Mouse (Mus musculus) Patski (cell line): Measurements from ENCODE around the gene Nfkb2. TPM values are rescaled to one million over a fixed set of nuclear protein-coding genes. Genes with fewer than 3 reads are reported as not detected.

ENCODE experiments used
- ATAC-seq: fragments of 100-300 bp; one replicate; pipeline ENCODE4 v1.8.0; 2021
- CTCF ChIA-PET: fragments of 350-600 bp; sonication (Branson Sonifier 250); formaldehyde crosslinking; loops from one replicate; lab custom pipeline; 2022; ENCODE audit warnings: inconsistent platforms; lab: Charles Lee
- POLR2A ChIA-PET: fragments of 350-600 bp; sonication (Branson Sonifier 250); formaldehyde crosslinking; loops from one replicate; lab custom pipeline; 2022; ENCODE audit warnings: antibody characterized with exemption, inconsistent platforms; lab: Charles Lee
- DNase-seq: peaks from one replicate; pipeline ENCODE4 v3.0.0-alpha.2; 2011; ENCODE audit warnings: low read depth, low spot score
- H3K27me3 ChIP-seq: fragments of 371-371 bp; one replicate; pipeline ENCODE4 v1.5.1; 2021
- CTCF ChIP-seq: fragments of 100-300 bp; IDR thresholded peaks from one replicate; pipeline ENCODE4 v1.5.1; 2021
- in situ Hi-C: fragments of 300-500 bp; cut with MboI; formaldehyde crosslinking; loops from 3 replicates; pipeline ENCODE4 v1.11.1; 2018; ENCODE audit warnings: low pct_unique_long_range_greater_than_20kb, mixed read lengths
- polyA plus RNA-seq: library from polyadenylated mRNA; unstranded; gene quantifications from one replicate; pipeline ENCODE4 v1.2.3, GENCODE M21; 2021

Nfkb2 gene
- polyA plus RNA-seq, 1 experiment from 2014 or later, result 48.2 TPM

DNA sequence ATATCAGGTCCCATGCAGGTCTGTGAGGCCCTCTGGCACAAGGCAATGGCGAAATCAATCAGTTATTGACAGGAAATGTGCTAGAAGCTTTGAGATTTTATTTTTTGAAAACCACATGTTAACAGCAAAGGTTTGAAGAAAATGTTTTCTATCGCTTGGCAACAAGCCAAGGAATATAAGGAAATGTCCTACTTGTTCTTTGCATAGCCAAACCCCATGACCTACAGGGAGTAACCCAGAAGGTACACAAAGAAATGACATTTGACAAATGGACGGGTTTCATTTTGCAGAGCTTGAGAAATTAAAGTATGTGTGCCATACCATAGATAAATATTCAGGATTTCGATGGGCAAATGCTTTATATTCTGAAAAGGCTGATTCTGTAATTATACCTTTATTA, 7.2 kb upstream of the Nfkb2 start:
- DNase-seq, result no peak
- no peak for TF ChIP-seq CTCF
- no peak for ATAC-seq
- in situ Hi-C loops, result no loop called here
- H3K27me3 ChIP-seq, result peaks cover 18% of the 10 kb centered on the region
- ChIA-PET CTCF (interaction anchor here (1.2 kb wide), 1 partner anchor 211 kb away, joined by 4 read pairs; no protein-coding TSS in a partner anchor), POLR2A (no interaction called here)

DNA sequence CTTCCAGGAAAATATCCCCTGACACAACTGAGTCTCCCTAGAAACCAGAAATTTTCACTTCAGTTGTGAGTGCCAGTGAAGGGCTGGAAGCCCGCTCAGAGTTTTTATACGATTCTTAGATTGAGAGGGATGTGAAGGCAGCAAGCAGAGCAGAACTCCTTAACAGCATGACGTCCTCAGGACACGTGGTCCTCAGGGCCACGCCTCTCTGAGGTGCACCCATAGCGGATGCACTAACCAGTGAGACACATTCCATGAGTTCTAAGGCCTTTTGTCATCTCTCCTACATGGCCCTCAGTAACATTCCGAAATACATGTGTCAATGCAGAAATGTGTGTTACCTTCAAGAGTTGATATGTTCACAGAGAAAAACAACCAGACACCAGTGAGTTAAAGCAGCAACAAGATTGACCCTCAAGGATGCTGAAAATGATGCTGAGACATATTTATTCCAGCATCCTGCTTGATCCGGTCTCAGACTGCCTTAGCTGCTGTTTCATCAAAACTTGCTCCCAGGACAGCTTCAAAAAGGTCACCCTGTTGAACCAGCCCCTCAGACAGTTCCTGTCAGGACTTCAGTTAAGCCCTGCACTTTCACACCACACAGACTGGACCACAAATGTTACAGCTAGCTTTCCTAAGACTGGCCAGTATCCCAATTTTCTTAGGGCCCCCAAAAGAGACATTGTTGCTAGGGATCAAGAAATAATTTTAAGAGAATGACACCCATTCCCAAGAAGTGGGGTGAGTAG, 3.6 kb upstream of the Nfkb2 start:
- no peaks in the 10 kb centered on the region for H3K27me3 ChIP-seq

GRCm38 (mm10) chr19:46302551-46302950, 1.6 kb upstream of the Nfkb2 start:
- CTCF ChIA-PET, result interaction anchor here (1.1 to 4.1 kb wide), 4 partner anchors 15 to 167 kb away, joined by 3 to 35 read pairs (median 10); partner anchors contain the start of gene Fbxl15
- ATAC-seq, result no peak
- in situ Hi-C loops, result no loop called here
- TF ChIP-seq CTCF, result no peak
- no peaks in the 10 kb centered on the region for H3K27me3 ChIP-seq
- DNase-seq, result no peak
- POLR2A ChIA-PET, result interaction anchor here (0.8 to 1.5 kb wide), 3 partner anchors 13 to 35 kb away, joined by 3 to 5 read pairs (median 3); no protein-coding TSS in a partner anchor

More for the DNA sequence above, 3.6 kb upstream of the Nfkb2 start:
- in situ Hi-C loops, result no loop called here
- CTCF ChIA-PET, result interaction anchor here (0.7 to 4.1 kb wide), 3 partner anchors 13 to 29 kb away, joined by 3 to 35 read pairs (median 4); partner anchors contain the start of gene Fbxl15
- DNase-seq, result no peak
- no peak for TF ChIP-seq CTCF
- ATAC-seq, result no peak
- POLR2A ChIA-PET, result interaction anchor here (1.2 kb wide), 1 partner anchor 28 kb away, joined by 3 read pairs; the partner anchor contains the start of gene Fbxl15

GRCm38 (mm10) chr19:46303251-46304215, 587 bp upstream of the Nfkb2 start:
- TF ChIP-seq CTCF, result no peak
- in situ Hi-C loops, result no loop called here
- DNase-seq, result no peak
- H3K27me3 ChIP-seq, result no peaks in the 10 kb centered on the region
- POLR2A ChIA-PET, result interaction anchor here (0.6 to 2.1 kb wide), 4 partner anchors 24 to 34 kb away, joined by 3 to 15 read pairs (median 4); partner anchors contain the start of genes Fbxl15 and Psd
- ATAC-seq, result no peak
- CTCF ChIA-PET, result interaction anchor here (0.8 to 4.1 kb wide), 11 partner anchors 11 to 168 kb away, joined by 3 to 35 read pairs (median 4); partner anchors contain the start of gene Fbxl15

DNA sequence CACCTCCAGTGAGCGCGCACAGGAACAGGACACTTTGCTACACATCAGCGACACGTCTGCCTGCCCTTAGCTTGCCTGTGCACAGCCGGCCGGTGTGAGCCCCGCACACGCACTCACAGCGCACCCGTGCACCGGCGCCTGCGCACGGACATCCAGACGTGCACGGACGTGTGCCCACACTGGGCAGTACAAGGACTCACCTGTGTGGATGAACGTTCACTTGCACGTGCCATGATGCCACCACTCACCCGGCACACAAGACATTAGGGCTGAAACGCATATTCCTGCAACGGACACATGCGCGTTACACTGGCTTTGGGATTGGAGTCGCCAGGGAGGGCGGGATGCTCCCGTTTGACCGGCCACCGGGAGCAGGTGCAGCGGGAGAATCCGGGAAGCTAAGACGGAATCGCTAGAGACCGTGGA, 801 bp downstream of the Nfkb2 start:
- ATAC-seq (peak; percentile 13), DNase-seq (no peak)
- POLR2A ChIA-PET, result interaction anchor here (2.1 kb wide), 1 partner anchor 24 kb away, joined by 15 read pairs; the partner anchor contains the start of gene Fbxl15
- H3K27me3 ChIP-seq, result no peaks in the 10 kb centered on the region
- TF ChIP-seq CTCF, result no peak
- CTCF ChIA-PET, result interaction anchor here (0.8 to 4.1 kb wide), 10 partner anchors 14 to 169 kb away, joined by 3 to 35 read pairs (median 4); partner anchors contain the start of gene Fbxl15
- in situ Hi-C loops, result no loop called here

GRCm38 (mm10) chr19:46305432-46306267, 1.5 kb downstream of the Nfkb2 start:
- POLR2A ChIA-PET, result interaction anchor here (1.0 to 2.1 kb wide), 3 partner anchors 9 to 23 kb away, joined by 4 to 15 read pairs (median 7); partner anchors contain the start of gene Fbxl15
- peak; percentile 52 for ATAC-seq
- CTCF ChIA-PET, result interaction anchor here (1.0 to 1.9 kb wide), 4 partner anchors 9 to 71 kb away, joined by 3 to 5 read pairs (median 4); partner anchors contain the start of gene Fbxl15
- in situ Hi-C loops, result no loop called here
- H3K27me3 ChIP-seq, result no peaks in the 10 kb centered on the region
- TF ChIP-seq CTCF, result no peak
- no peak for DNase-seq

DNA sequence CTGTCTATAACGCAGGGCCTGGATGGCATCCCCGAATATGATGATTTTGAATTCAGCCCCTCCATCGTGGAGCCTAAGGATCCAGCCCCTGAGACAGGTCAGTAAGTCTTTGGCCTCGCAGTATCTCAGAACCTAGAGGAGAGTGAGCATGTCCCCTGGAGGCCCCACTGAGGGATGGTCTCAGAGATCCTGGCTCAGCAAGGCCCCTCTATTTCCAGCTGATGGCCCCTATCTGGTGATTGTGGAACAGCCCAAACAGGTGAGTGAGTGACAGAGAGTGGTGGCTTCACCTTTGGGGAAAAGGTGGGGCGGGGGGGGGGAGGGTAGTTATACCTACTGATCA, 2.1 kb downstream of the Nfkb2 start:
- ATAC-seq (no peak), DNase-seq (no peak)
- no peaks in the 10 kb centered on the region for H3K27me3 ChIP-seq
- ChIA-PET CTCF (interaction anchor here (1.2 to 1.9 kb wide), 3 partner anchors 8 to 24 kb away, joined by 3 to 5 read pairs (median 4); partner anchors contain the start of gene Fbxl15), POLR2A (interaction anchor here (0.6 to 1.7 kb wide), 3 partner anchors 9 to 130 kb away, joined by 3 to 7 read pairs (median 4); partner anchors contain the start of gene Fbxl15)
- TF ChIP-seq CTCF, result no peak
- in situ Hi-C loops, result no loop called here

DNA sequence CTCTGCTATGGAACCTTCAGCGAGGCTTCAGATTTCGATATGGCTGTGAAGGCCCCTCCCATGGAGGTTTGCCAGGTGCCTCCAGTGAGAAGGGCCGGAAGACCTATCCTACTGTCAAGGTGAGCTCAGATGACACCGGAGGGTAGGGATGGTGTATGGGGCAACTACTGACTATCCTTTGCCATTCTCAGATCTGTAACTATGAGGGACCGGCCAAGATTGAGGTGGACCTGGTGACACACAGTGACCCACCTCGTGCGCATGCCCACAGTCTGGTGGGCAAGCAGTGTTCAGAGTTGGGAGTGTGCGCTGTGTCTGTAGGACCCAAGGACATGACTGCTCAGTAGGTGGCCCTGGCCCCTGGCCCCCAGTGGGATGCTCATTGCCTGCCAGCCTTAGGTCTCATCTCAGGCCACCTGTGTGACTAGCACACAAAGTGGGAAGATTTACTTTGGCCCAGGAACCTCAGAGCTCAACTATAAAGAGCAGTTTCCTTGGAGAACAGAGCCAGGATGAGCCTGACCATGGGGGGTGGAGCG, 2.7 kb downstream of the Nfkb2 start:
- ATAC-seq (no peak), DNase-seq (no peak)
- POLR2A ChIA-PET, result interaction anchor here (0.6 to 1.7 kb wide), 4 partner anchors 8 to 129 kb away, joined by 3 to 7 read pairs (median 4); partner anchors contain the start of gene Fbxl15
- CTCF ChIA-PET, result interaction anchor here (1.2 to 1.9 kb wide), 2 partner anchors 21 to 23 kb away, joined by 4 to 5 read pairs; partner anchors contain the start of gene Fbxl15
- no peaks in the 10 kb centered on the region for H3K27me3 ChIP-seq
- in situ Hi-C loops, result no loop called here
- TF ChIP-seq CTCF, result no peak

GRCm38 (mm10) chr19:46307781-46308180, 3.7 kb downstream of the Nfkb2 start:
- ChIA-PET CTCF (no interaction called here), POLR2A (no interaction called here)
- H3K27me3 ChIP-seq, result no peaks in the 10 kb centered on the region
- DNase-seq (no peak), ATAC-seq (no peak)
- in situ Hi-C loops, result no loop called here
- no peak for TF ChIP-seq CTCF
